Mouse (Mus musculus): Measurements from ENCODE around the gene Gm21885. TPM values are rescaled to one million over a fixed set of nuclear protein-coding genes. Genes with fewer than 3 reads are reported as not detected.

Gene Gm21885
- 1.2 TPM for polyA plus RNA-seq (2017; shearing (Covaris generic))

DNA sequence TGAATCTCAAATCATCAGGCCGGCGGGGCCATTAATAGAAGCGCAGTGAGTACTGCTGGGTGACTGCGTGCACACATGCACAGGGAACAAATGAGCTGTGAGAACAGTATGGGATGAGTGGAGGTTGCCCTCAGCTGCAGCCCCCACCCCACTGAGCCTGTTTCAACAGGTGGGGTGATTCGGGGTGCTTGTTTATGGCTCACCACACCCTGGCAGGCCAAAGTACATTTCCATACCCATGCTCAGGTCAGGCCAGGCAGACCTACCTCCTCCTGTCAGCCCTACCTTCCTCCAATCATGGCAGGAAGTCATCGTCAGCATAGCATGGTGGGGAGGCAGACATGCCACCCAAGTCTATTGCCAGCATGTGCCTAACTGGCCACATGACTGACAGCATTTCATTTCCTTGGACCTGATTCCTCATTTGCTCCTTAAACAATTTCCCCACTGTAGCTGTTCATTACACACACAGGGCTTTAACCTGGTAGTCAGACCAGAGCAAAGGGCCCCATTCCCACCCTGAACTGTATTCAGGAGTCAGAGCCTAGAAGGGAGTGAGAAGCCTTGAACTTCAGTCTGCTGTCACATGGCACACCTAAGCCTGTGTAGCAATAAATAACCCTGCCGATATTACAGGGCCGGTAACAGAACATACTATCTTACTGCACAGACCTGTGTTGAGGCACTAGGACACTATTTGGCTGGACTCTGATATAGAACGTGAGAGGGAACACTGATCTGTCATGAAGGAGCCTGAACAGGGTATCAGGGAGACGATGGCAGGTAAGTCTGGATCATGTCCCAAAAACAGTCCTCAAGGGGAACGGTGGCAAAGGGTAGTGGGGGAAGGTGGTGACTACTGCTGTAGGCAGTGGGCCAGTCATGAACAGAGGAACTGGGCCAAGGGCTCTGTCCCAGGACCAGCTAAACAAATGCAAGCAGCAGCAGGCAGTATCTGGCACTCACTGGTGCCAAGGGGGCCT is at the start of gene Gm21885:
Gene Gm21885, plus strand, starts transcription at position 675 of the 983 bp plus-strand sequence.

DNA sequence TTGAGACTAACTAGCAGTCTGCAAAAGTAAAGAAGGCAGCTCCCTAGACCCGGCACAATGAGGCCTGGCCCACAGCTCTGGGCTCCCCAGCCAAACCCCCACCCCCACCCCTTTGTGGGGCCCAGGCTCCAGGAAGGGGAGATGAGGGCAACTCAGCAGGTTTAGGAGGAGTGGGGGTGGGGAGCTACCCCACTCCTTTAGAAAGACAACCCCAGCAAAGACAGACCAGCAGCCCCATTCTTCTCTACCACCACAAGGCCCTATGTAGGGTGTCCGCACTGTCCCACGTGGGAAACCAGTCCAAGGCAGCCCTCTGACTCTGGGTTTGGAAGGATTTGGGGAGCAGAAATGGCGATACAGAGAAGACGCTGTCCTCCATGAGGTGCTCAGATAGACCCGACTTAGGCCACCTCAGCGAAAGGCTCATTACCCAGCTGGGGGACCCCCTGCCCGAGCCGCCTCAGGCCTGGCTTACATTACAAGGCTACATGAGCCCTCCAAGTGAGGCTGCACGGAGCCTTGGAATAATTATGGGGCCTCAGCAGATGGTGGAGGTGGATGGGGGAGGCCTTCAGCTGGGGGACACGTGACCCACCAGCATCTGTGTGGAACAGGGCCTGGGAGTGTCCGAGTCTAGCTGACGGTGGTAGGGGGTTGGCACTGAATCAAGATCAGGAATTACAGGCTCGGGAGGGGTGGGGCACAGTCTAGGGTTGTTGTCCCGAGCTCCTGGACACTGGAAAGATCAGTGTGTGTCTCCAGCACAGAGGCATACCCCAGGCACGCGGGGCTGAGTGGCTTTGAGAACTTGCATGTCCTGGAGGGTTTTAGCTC is 35.5 kb upstream of the Gm21885 start, which contains the start of gene Wfikkn2:
Gene Wfikkn2, minus strand, starts transcription at position 51 of the 834 bp plus-strand sequence.

DNA sequence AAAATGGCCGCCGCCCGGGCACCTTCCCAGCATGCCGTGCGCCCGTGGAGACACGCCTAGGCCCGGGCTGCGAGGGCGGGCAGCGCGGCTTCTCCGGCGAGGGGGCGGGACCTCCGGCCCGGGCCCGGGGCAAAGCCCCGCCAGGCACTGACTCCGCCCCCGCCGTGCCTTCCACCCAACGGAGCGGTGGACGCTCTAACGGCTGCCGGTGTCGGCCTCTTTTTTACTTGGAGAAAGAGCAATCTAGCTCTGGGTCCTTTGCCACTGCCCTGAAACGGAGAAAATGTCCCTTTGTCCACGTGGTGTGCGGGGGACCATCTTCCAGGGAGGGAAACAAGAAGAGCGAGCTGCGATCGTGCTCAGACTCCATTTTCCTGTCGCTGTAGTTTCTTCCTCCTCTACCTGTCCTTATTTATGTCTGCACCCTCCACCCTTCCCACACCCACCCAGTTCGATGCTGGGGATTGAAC is 40.3 kb downstream of the Gm21885 start, which contains the start of gene Luc7l3:
Gene Luc7l3, minus strand, starts transcription at position 58 of the 470 bp plus-strand sequence.

DNA sequence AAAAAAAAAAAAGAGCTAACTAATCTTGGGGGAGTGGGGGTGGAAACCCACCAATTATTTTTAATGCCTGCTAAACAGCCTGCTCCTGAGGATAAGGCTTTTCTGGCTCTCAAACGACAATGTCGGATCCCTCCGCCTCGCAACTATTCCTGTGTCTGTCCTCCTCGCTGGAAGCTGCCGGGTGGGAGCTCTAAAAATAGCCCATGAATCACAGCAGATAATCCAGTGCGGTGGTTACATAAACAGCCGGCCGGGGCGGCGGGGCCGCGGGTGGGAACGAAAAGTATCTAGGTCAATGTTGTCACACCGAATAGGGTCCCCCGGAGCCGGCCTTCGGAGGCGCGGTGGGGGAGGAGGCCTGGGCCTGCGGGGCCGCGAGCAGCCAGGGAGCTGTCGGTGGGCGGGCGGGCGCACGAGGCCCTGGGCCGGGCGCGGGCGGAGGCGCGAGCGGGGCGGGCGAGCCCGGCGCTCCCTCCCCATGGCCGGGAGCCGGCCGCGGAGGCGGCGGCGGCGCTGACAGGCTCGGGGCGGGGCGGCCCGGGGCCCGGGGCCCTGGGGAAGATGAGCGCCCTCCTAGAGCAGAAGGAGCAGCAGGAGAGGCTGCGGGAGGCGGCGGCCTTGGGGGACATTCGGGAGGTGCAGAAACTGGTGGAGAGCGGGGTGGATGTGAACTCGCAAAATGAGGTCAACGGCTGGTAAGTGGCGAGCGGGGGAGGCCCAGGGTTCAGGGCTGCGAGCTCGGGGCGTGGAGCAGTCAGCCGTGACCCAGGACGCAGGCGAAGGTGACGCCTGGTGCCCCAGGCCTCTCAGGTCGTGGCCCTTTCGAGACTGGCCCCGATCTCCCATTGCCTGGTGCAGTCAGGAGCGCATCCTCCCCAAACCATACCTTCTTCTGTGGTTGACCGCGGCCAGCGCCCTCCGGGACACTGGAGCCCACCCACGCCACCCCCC is 46.3 kb downstream of the Gm21885 start, which contains the start of gene Ankrd40:
Gene Ankrd40, plus strand, starts transcription at position 309 of the 951 bp plus-strand sequence.

Other genes with a start within 250 kb of the Gm21885 start
- gene Tob1, start 70.4 kb upstream of the Gm21885 start, polyA plus RNA-seq (2017; shearing (Covaris generic)): 3.5 TPM
- gene Wfikkn2, start 35.9 kb upstream of the Gm21885 start, polyA plus RNA-seq (2017; shearing (Covaris generic)): 0.46 TPM
- gene Luc7l3, start 40.1 kb downstream of the Gm21885 start, polyA plus RNA-seq (2017; shearing (Covaris generic)): 115 TPM
- gene Ankrd40, start 46.1 kb downstream of the Gm21885 start, polyA plus RNA-seq (2017; shearing (Covaris generic)): 6.3 TPM
- 4.0 TPM for gene Abcc3, start 111.1 kb downstream of the Gm21885 start, polyA plus RNA-seq (2017; shearing (Covaris generic))
- gene Cacna1g, start 192.3 kb downstream of the Gm21885 start, polyA plus RNA-seq (2017; shearing (Covaris generic)): not detected
- not detected for gene Spata20, start 204.3 kb downstream of the Gm21885 start, polyA plus RNA-seq (2017; shearing (Covaris generic))
- not detected for gene Epn3, start 218.1 kb downstream of the Gm21885 start, polyA plus RNA-seq (2017; shearing (Covaris generic))
- 0.78 TPM for gene Mycbpap, start 239.9 kb downstream of the Gm21885 start, polyA plus RNA-seq (2017; shearing (Covaris generic))

Data from CD4-positive, CD25-positive, alpha-beta regulatory T cell, adult 9 weeks (primary cell).